Mouse (Mus musculus): Measurements from ENCODE around the gene 4930578G10Rik. TPM values are rescaled to one million over a fixed set of nuclear protein-coding genes. Genes with fewer than 3 reads are reported as not detected.
"Not testable (repeated sequence)": the region's sequence is repeated elsewhere in the genome, so short reads cannot be mapped to it uniquely, and the experiment has no call there.

The 4930578G10Rik gene
- total RNA-seq (2014; rRNA removed; ENCODE audit: low replicate concordance) = not detected in 2 replicates
- polyA plus RNA-seq (2015; fragmentation: Nextera tagmentation; extraction: Ambion mirVana) = not detected in 2 replicates

DNA sequence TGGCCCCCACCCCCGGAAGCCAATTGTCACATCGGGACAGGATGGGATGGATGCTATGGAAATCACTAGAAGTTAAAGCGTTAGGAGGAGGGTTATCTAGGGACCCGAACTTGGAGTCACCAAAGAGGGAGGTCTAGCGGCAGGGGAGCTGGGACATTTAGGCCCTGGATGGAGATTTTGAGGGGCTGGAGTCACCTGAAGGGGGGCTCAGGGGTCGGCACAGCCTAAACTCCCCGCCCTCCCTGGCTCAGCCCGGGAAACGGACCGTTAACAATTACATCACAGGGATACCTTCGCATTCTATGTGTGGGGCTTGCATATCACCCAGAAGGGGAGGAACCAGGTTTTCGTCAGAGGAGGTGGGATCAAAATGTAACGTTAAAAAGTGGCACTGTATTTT is at the start of gene 4930578G10Rik:
Gene 4930578G10Rik (plus strand): TSS at position 301 of the 400 bp plus-strand sequence.
- H3K27me3 ChIP-seq (ENCODE audit: control insufficient read depth, insufficient read depth, low read length); H3K4me1 ChIP-seq (ENCODE audit: control insufficient read depth, insufficient read depth); H3K36me3 ChIP-seq (replicated peaks; ENCODE audit: control insufficient read depth, insufficient read depth, low read length); H3K4me2 ChIP-seq (ENCODE audit: low read depth, low read length); DNase-seq (ENCODE audit: low spot score); H3K4me3 ChIP-seq (ENCODE audit: low read depth, low read length); H3K9me3 ChIP-seq (replicated peaks; ENCODE audit: control insufficient read depth, low read length); H3K9ac ChIP-seq (replicated peaks; ENCODE audit: low read depth, low read length); ATAC-seq (ENCODE audit: insufficient read depth, low read depth); H3K27ac ChIP-seq (ENCODE audit: low read depth): not testable (repeated sequence)
- no CpG with 5 or more reads among the region's 13 CpGs for WGBS

DNA sequence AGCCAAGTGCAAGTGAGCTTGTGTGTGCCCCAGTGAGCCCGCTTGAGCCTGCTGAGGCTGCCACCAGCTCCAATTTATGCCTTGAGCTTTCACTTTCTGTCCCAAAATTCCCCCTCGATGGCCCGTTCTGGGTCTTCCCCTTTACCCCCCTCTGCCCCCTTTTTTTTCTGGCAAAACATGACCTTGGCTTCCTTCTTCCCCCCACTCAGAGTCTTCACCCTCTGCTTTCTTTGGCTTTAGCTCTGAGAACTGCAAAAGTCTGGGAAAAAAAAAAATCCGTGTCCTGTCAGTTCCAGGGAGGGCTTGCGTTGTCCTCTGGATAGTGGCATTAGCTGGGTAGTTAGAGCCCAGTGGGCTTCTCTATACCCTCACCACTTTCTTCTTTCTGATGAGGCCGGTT is 21.1 kb downstream of the 4930578G10Rik start, which contains the start of gene Ccl19:
Gene Ccl19 (minus strand): TSS at position 101 of the 400 bp plus-strand sequence.
- not testable (repeated sequence) for H3K4me2 ChIP-seq (ENCODE audit: low read depth, low read length); H3K27me3 ChIP-seq (ENCODE audit: control insufficient read depth, insufficient read depth, low read length); DNase-seq (ENCODE audit: low spot score); H3K4me1 ChIP-seq (ENCODE audit: control insufficient read depth, insufficient read depth); ATAC-seq (ENCODE audit: insufficient read depth, low read depth); H3K9me3 ChIP-seq (replicated peaks; ENCODE audit: control insufficient read depth, low read length); H3K27ac ChIP-seq (ENCODE audit: low read depth); H3K9ac ChIP-seq (replicated peaks; ENCODE audit: low read depth, low read length); H3K4me3 ChIP-seq (ENCODE audit: low read depth, low read length); H3K36me3 ChIP-seq (replicated peaks; ENCODE audit: control insufficient read depth, insufficient read depth, low read length)
- WGBS = no CpG with 5 or more reads among the region's 6 CpGs

DNA sequence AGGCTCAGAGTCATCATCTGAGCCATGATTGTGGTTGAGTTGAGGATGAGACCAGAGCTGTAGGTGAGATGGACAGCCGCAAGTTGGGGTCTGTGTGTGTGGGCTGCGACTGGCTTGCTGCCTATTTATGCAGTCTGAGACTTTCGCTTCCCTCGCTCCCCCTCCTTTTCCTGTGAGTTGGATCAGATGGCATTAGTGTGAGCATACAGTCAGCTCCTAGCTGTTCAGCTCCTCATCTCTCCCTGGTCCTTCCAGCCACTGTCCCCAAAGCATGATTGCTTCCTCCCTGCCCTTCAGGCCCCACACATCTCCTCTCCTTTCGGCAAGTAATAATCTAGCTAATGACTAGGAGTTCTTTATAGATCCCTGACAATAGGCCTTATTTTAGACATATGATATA is 38.5 kb downstream of the 4930578G10Rik start, which contains the start of gene Ccl21a:
Gene Ccl21a (minus strand): TSS at position 101 of the 400 bp plus-strand sequence.
- H3K9me3 ChIP-seq (replicated peaks; ENCODE audit: control insufficient read depth, low read length); ATAC-seq (ENCODE audit: insufficient read depth, low read depth); H3K27ac ChIP-seq (ENCODE audit: low read depth); H3K4me1 ChIP-seq (ENCODE audit: control insufficient read depth, insufficient read depth); H3K36me3 ChIP-seq (replicated peaks; ENCODE audit: control insufficient read depth, insufficient read depth, low read length); H3K27me3 ChIP-seq (ENCODE audit: control insufficient read depth, insufficient read depth, low read length); H3K4me2 ChIP-seq (ENCODE audit: low read depth, low read length); H3K9ac ChIP-seq (replicated peaks; ENCODE audit: low read depth, low read length); DNase-seq (ENCODE audit: low spot score); H3K4me3 ChIP-seq (ENCODE audit: low read depth, low read length): not testable (repeated sequence)
- WGBS = no CpG with 5 or more reads among the region's 5 CpGs

DNA sequence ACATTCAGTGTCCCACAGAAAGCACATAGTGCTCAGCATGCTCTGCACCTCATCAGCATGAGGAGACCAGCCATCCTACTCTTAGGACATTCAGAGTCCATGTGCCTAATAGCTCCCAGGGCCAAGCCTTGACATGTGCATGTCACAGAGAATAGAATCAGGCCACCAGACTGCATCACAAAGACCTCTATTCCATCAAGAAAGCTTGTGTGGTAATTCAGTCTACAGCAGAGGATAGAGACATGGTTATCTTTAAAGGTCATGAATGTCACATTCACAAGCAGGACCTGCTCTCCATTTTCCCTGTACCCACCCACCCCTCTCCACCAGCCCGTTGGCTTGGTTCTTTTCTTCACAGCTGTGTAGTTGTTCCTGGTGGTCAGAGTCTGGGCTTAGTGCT is 118.4 kb downstream of the 4930578G10Rik start, which contains the start of gene Fam205a1:
Gene Fam205a1 (minus strand): TSS at position 101 of the 400 bp plus-strand sequence.
- not testable (repeated sequence) for H3K36me3 ChIP-seq (replicated peaks; ENCODE audit: control insufficient read depth, insufficient read depth, low read length); H3K9ac ChIP-seq (replicated peaks; ENCODE audit: low read depth, low read length); H3K27ac ChIP-seq (ENCODE audit: low read depth); H3K27me3 ChIP-seq (ENCODE audit: control insufficient read depth, insufficient read depth, low read length); DNase-seq (ENCODE audit: low spot score); ATAC-seq (ENCODE audit: insufficient read depth, low read depth); H3K4me1 ChIP-seq (ENCODE audit: control insufficient read depth, insufficient read depth); H3K4me3 ChIP-seq (ENCODE audit: low read depth, low read length); H3K4me2 ChIP-seq (ENCODE audit: low read depth, low read length); H3K9me3 ChIP-seq (replicated peaks; ENCODE audit: control insufficient read depth, low read length)
- no CpG with 5 or more reads among the region's 1 CpGs for WGBS

DNA sequence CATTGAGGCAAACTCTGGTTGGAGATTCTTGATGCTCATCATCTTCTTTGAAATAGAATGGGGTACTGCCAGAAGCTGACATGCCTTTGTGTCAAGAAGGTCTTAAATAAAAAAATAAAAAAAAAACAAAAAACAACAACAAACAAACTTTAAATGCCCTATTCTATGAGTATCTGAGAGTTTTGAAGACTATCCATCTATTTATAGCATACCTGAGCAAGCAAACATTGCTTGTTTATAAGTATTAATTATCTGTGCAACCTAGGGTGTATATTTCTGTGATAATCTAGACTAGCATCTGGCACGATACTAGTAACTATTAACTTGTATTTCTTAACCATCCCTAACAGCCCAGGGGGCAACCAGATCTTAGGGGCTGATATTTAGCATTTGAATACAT is 121.3 kb downstream of the 4930578G10Rik start, which contains the start of gene Gm12394:
Gene Gm12394 (minus strand): TSS at position 101 of the 400 bp plus-strand sequence.
- H3K9ac ChIP-seq (replicated peaks; ENCODE audit: low read depth, low read length); H3K4me3 ChIP-seq (ENCODE audit: low read depth, low read length); DNase-seq (ENCODE audit: low spot score); ATAC-seq (ENCODE audit: insufficient read depth, low read depth); H3K36me3 ChIP-seq (replicated peaks; ENCODE audit: control insufficient read depth, insufficient read depth, low read length); H3K27me3 ChIP-seq (ENCODE audit: control insufficient read depth, insufficient read depth, low read length); H3K27ac ChIP-seq (ENCODE audit: low read depth); H3K4me2 ChIP-seq (ENCODE audit: low read depth, low read length); H3K4me1 ChIP-seq (ENCODE audit: control insufficient read depth, insufficient read depth); H3K9me3 ChIP-seq (replicated peaks; ENCODE audit: control insufficient read depth, low read length): not testable (repeated sequence)
- 68% methylated on average over 1 of the region's 1 CpGs for WGBS

DNA sequence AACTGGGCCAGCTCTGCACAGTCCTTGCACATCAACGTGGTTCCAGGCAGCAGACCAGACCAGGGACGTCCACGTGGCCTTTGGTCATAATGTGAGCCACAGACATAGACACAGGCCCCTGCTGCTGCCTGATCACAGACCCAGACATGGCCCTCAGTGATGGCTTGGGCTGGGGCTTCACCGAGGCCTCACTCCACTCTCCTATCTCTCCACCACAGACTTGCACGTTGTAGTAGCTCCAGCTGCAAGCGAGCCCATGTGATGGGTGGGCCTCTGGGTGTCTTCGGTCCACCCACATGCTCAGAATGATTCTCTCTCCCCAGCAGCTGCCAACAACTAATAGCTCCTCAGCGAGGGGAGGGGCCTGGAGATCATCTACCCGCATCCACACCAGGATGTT is 125.1 kb downstream of the 4930578G10Rik start:
- not testable (repeated sequence) for H3K27me3 ChIP-seq (ENCODE audit: control insufficient read depth, insufficient read depth, low read length); H3K4me2 ChIP-seq (ENCODE audit: low read depth, low read length); H3K36me3 ChIP-seq (replicated peaks; ENCODE audit: control insufficient read depth, insufficient read depth, low read length); DNase-seq (ENCODE audit: low spot score); H3K4me3 ChIP-seq (ENCODE audit: low read depth, low read length); H3K4me1 ChIP-seq (ENCODE audit: control insufficient read depth, insufficient read depth); H3K27ac ChIP-seq (ENCODE audit: low read depth); H3K9me3 ChIP-seq (replicated peaks; ENCODE audit: control insufficient read depth, low read length); ATAC-seq (ENCODE audit: insufficient read depth, low read depth); H3K9ac ChIP-seq (replicated peaks; ENCODE audit: low read depth, low read length)
- 75% methylated on average over 9 of the region's 9 CpGs for WGBS

DNA sequence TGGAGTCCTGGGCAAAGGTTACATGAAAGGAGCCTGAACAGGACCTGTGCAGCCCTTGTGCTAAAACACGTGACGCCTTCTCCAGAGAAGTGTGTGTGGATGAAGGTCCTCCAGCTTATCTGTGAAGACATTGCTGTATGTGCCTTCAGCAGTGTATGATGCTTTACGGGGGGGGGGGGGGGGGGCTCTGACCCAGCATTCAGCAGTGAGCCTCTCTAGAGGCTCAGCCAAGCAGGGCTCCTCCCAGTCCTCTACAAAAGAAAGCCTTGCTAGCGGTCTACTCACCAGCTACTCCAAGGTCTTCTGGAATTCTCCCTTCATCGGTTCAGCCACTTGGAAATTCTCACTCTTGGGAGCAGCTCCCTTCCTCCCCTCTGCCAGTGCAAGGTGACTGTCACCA is 128.1 kb downstream of the 4930578G10Rik start:
- not testable (repeated sequence) for H3K27me3 ChIP-seq (ENCODE audit: control insufficient read depth, insufficient read depth, low read length); DNase-seq (ENCODE audit: low spot score); H3K9me3 ChIP-seq (replicated peaks; ENCODE audit: control insufficient read depth, low read length); H3K36me3 ChIP-seq (replicated peaks; ENCODE audit: control insufficient read depth, insufficient read depth, low read length); H3K9ac ChIP-seq (replicated peaks; ENCODE audit: low read depth, low read length); H3K4me1 ChIP-seq (ENCODE audit: control insufficient read depth, insufficient read depth); H3K27ac ChIP-seq (ENCODE audit: low read depth); ATAC-seq (ENCODE audit: insufficient read depth, low read depth); H3K4me2 ChIP-seq (ENCODE audit: low read depth, low read length); H3K4me3 ChIP-seq (ENCODE audit: low read depth, low read length)
- 79% methylated on average over 5 of the region's 5 CpGs for WGBS
